19 mouse cellular contexts compared by ENCODE assay signal in the genomic region with DNA sequence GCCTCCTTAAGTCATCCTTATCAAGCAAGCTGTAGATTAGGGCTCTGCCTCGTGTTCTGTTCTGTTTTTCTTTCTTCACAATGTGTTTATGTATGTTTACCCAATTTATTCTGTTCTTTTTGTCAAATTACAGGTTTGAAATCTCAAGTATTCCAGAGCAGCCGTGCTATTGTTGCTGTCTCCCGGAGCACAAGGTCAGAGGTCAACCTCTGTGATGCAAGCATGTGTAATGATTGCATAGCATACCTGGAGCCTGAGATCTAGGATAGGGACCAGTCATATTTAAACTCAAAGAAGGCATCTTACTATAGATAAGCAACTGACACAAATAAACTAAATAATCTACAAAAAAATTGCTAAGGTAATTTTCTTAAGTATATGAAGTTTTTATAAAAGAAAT.
"Had no signal": no experiment of that assay in that cellular context is flagged by ENCODE, and none has a peak within 500 bp of the region (broad histone marks: within the 10 kb centered on the region; RNA-seq: fewer than 3 reads in every experiment).

No protein-coding gene starts in this region.

- H3K27me3 ChIP-seq: lung, embryonic 15.5 days; megakaryocyte, embryonic 14.5 days; midbrain, embryonic 13.5 days; midbrain, embryonic 15.5 days; neural tube, embryonic 13.5 days; neural tube, embryonic 15.5 days had no signal

- H3K9ac ChIP-seq: lung, embryonic 15.5 days; midbrain, embryonic 13.5 days; midbrain, embryonic 15.5 days; neural tube, embryonic 13.5 days; neural tube, embryonic 15.5 days had no signal

- H3K4me3 ChIP-seq: lung, embryonic 15.5 days; megakaryocyte, embryonic 14.5 days; midbrain, embryonic 13.5 days; midbrain, embryonic 15.5 days; neural tube, embryonic 13.5 days; neural tube, embryonic 15.5 days had no signal

- H3K27ac ChIP-seq: lung, embryonic 15.5 days; macrophage; midbrain, embryonic 13.5 days; midbrain, embryonic 15.5 days; neural tube, embryonic 13.5 days; neural tube, embryonic 15.5 days had no signal

- H3K36me3 ChIP-seq: lung, embryonic 15.5 days; midbrain, embryonic 13.5 days; midbrain, embryonic 15.5 days; neural tube, embryonic 13.5 days; neural tube, embryonic 15.5 days had no signal

- ATAC-seq: lung, postnatal 0 days; midbrain, embryonic 13.5 days had no signal

- DNase-seq: lung, adult 2 months; lung, postnatal 14 days; lung, postnatal 36 days; retina, postnatal 1 day; right cerebral cortex, adult 18-20 months; right cerebral cortex, postnatal 25 days; right cerebral cortex, postnatal 4 days; spleen, adult 18-20 months; thymus, adult 18-20 months; thymus, postnatal 14 days; thymus, postnatal 36 days had no signal

- H3K4me1 ChIP-seq: lung, embryonic 15.5 days; megakaryocyte, embryonic 14.5 days; midbrain, embryonic 13.5 days; midbrain, embryonic 15.5 days; neural tube, embryonic 13.5 days; neural tube, embryonic 15.5 days had no signal
